Mouse (Mus musculus): ENCODE results near the gene Carmil3.

DNA sequence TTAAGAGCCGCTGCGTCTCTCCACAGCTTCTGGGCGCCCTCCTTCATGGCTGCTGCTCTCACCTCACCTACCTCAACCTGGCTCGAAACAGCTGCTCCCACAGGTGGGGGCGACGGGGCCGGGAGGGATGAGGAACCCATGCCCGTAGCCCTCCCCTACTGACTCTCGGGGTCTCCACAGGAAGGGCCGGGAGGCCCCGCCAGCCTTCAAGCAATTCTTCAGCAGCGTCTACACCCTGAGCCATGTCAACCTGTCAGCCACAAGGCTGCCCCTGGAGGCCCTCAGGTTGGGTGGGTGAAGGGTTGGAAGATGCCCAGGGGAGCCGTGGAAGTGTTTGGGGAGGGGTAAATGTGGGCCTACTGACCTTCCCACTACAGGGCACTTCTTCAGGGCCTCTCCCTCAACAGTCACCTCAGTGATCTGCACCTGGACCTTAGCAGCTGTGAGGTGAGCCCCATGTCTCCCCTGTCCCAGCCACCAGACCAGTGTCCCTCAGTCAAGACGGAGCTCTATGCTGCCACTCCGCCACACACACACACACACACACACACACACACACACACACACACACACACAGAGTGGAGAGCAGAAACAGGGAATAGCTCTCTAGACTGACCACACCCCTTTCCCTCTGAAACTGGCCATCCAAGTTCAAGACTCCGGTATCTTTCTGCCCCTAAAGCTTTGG, 6.5 kb downstream of the Carmil3 start:
- TF ChIP-seq CTCF (IDR thresholded peaks at IDR 0.05; ENCODE audit: extremely low read depth, insufficient read depth, insufficient read length, insufficient replicate concordance), result no peak
- no peak for TF ChIP-seq POLR2A (IDR thresholded peaks at IDR 0.05; ENCODE audit: low read depth, low read length)

All from spleen, adult 2 months (tissue).